Mouse (Mus musculus) duodenum, adult 2 months (tissue): ENCODE measurements around the gene Gm21739. TPM values are rescaled to one million over a fixed set of nuclear protein-coding genes. Genes with fewer than 3 reads are reported as not detected.

Experiments used
- polyA plus RNA-seq: library from polyadenylated mRNA; depleted of rRNA; stranded (reverse); fragments of >200 nt; gene quantifications from 2 replicates; pipeline ENCODE4 v1.2.3, GENCODE M21; 2012; ENCODE audit warnings: low replicate concordance; rRNA removed

Gene Gm21739
- polyA plus RNA-seq, result not detected in 2 replicates

GRCm38 (mm10) chrY:44264344-44264743, at the start of gene Gm21739:
TSS of gene Gm21739 (minus strand) at chrY:44264444.

